Mouse (Mus musculus): Measurements from ENCODE around the gene Zdhhc12.
A peak's percentile ranks its signal among the peaks of the same experiment; 100 is the strongest.

GRCm38 (mm10) chr2:30078349-30078712 lies 15.1 kb downstream of the Zdhhc12 start:
- TF ChIP-seq POLR2A (IDR thresholded peaks at IDR 0.05; ENCODE audit: control insufficient read depth, extremely low read depth, insufficient read depth, low read length, poor library complexity) (no peak), CTCF (IDR thresholded peaks at IDR 0.05; ENCODE audit: borderline replicate concordance, control insufficient read depth, extremely low read depth, insufficient read depth, low read length, poor library complexity) (peak; percentile 37; the same call in 1 of the 2 replicates)

All from thymus, adult 2 months (tissue).